Mouse (Mus musculus) MEL (cell line): ENCODE results near the gene Smarca2.

Experiments used
- CHD2 ChIP-seq: IDR thresholded peaks from 2 replicates; pipeline ENCODE4 v1.6.1; 2011; ENCODE audit warnings: low read length, improper control_type of control experiment
- CTCF ChIP-seq, 3 experiments: IDR thresholded peaks in 2 of 3; conservative IDR thresholded peaks in 1 of 3; 2 replicates each; pipeline ENCODE4 v1.5.1; 2011 to 2012; ENCODE audit warnings: low read length in 3 of 3, low read depth in 2 of 3, mild to moderate bottlenecking in 2 of 3, improper control_type of control experiment in 1 of 3, inconsistent platforms in 1 of 3, mixed read lengths in 1 of 3, moderate library complexity in 1 of 3; ENCODE audit not compliant: control insufficient read depth in 1 of 3, insufficient read depth in 1 of 3, poor library complexity in 1 of 3, severe bottlenecking in 1 of 3
- E2F4 ChIP-seq: IDR thresholded peaks from 2 replicates; pipeline ENCODE4 v1.6.1; 2011; ENCODE audit warnings: low read depth, low read length, improper control_type of control experiment, borderline replicate concordance
- GATA1 ChIP-seq: IDR thresholded peaks from 2 replicates; pipeline ENCODE4 v1.6.1; 2011; ENCODE audit warnings: low read depth, low read length, improper control_type of control experiment
- JUND ChIP-seq: IDR thresholded peaks from 2 replicates; pipeline ENCODE4 v1.6.1; 2011; ENCODE audit warnings: low read depth, mild to moderate bottlenecking, improper control_type of control experiment, low read length
- MAFK ChIP-seq: IDR thresholded peaks from 2 replicates; pipeline ENCODE4 v1.6.1; 2011; ENCODE audit warnings: low read depth, mild to moderate bottlenecking, low read length, improper control_type of control experiment, borderline replicate concordance
- MAX ChIP-seq: IDR thresholded peaks from 2 replicates; pipeline ENCODE4 v1.6.1; 2011; ENCODE audit warnings: low read length, improper control_type of control experiment
- POLR2A ChIP-seq, 2 experiments: IDR thresholded peaks; 2 replicates each; pipeline ENCODE4 v1.6.1; 2011 to 2012; ENCODE audit warnings: low read length in 2 of 2, mild to moderate bottlenecking in 2 of 2, control low read depth in 1 of 2, improper control_type of control experiment in 1 of 2, low read depth in 1 of 2, moderate library complexity in 1 of 2; ENCODE audit not compliant: control insufficient read depth in 1 of 2, insufficient read depth in 1 of 2, poor library complexity in 1 of 2
- USF1 ChIP-seq: IDR thresholded peaks from 2 replicates; pipeline ENCODE4 v1.6.1; 2014; ENCODE audit warnings: low read depth, mild to moderate bottlenecking, inconsistent platforms, low read length, improper control_type of control experiment, moderate library complexity
- ZC3H11A ChIP-seq: IDR thresholded peaks from 2 replicates; pipeline ENCODE4 v1.6.1; 2012; ENCODE audit warnings: low read depth, mild to moderate bottlenecking, inconsistent platforms, low read length, improper control_type of control experiment
- ZNF384 ChIP-seq: IDR thresholded peaks from 2 replicates; pipeline ENCODE4 v1.6.1; 2012; ENCODE audit warnings: low read depth, mild to moderate bottlenecking, inconsistent platforms, low read length, improper control_type of control experiment

DNA sequence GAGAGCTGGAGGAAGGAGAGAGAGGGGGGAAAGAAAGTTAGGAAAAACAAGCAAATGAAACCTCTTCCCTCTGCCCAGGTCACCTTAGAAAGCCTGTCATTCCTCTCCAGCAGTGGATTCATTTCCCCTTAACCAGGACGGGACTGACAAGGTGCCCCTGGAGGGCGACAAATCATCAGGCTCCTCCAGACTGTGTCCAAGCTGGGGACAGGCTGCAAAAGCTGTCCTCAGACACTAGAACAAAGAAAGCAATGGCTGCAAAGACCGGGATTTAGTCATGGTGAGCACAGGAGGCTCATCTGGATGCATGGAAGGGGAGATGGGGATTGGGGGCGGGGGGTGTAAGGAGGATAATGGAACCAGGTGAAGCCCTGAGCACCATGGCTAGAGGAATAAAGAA lies 209.8 kb downstream of the Smarca2 start:
- TF ChIP-seq MAFK (no peak), MAX (no peak), POLR2A (IDR thresholded peaks at IDR 0.05; ENCODE audit: control insufficient read depth in 1 of 2, insufficient read depth in 1 of 2, low read depth in 1 of 2, low read length in 2 of 2, poor library complexity in 1 of 2) (no peak), E2F4 (no peak), ZC3H11A (no peak), CTCF (IDR thresholded peaks at IDR 0.05 in 2 of 3, conservative IDR thresholded peaks at IDR 0.05 in 1 of 3; ENCODE audit: control insufficient read depth in 1 of 3, insufficient read depth in 1 of 3, low read depth in 2 of 3, low read length in 3 of 3, poor library complexity in 1 of 3, severe bottlenecking in 1 of 3) (no peak), USF1 (no peak), GATA1 (no peak), CHD2 (no peak), ZNF384 (no peak), JUND (no peak)
